Mouse (Mus musculus): ENCODE measurements around the gene Ptprn2. TPM values are rescaled to one million over a fixed set of nuclear protein-coding genes. Genes with fewer than 3 reads are reported as not detected.

Gene Ptprn2
- polyA plus RNA-seq, 1 experiment = 97.8 TPM

DNA sequence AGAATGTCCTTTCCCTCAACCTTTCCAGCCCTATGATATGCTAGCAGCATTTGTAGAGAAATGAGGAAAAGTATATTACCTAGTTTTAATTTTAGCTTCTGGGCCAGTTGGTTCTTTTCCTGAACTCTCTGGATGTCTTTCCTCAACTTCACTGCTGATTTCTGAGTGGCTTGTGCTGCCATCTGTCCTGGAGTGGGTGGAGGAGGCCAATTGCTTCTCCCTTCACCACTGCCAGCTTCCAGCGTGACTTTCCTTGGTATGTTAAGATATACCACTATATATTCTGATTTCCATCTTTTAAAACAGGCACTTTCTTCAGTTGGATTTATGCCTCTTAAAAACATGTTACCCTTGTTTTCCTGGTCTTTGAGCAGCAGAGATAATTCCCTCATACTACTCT lies 17.2 kb upstream of the Ptprn2 start:
- Histone ChIP-seq H3K4me3 (replicated peaks; ENCODE audit: insufficient read depth, low read depth, low read length) (no peak overlapping the region), H3K27me3 (ENCODE audit: control insufficient read depth, insufficient read depth, low read length) (no peaks in the 10 kb centered on the region), H3K4me1 (ENCODE audit: control insufficient read depth, insufficient read depth, low read length) (no peaks in the 10 kb centered on the region), H3K27ac (ENCODE audit: insufficient read depth, low read length) (no peak overlapping the region)
- 62% methylated on average over 1 of the region's 1 CpGs for WGBS
- no peak for DNase-seq
- TF ChIP-seq POLR2A (IDR thresholded peaks at IDR 0.05; ENCODE audit: borderline replicate concordance, insufficient read depth, low read length) = no peak
- TF ChIP-seq CTCF (IDR thresholded peaks at IDR 0.05; ENCODE audit: borderline replicate concordance, insufficient read depth, low read depth, low read length) = no peak

DNA sequence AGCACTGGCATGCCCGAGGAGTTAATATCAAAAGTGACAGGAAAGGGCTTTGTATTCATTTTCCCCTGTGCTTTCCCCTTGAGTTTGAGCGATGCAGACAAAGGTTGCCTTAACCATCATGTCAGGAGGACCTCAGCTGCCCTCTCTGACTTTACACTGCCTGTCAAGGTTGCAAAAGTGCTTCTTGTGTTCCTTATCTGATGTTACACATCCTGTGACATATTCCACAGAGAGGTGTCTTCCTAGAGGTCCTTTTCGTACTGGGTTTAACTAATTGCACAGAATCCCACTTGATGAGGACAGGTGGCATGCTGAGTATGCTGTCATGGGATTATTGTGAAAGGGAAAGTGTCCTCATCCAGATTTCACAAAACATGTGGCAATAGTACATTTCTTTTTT lies 16.4 kb upstream of the Ptprn2 start:
- Histone ChIP-seq H3K4me3 (replicated peaks; ENCODE audit: insufficient read depth, low read depth, low read length) (no peak overlapping the region), H3K27ac (ENCODE audit: insufficient read depth, low read length) (no peak overlapping the region), H3K4me1 (ENCODE audit: control insufficient read depth, insufficient read depth, low read length) (no peaks in the 10 kb centered on the region), H3K27me3 (ENCODE audit: control insufficient read depth, insufficient read depth, low read length) (no peaks in the 10 kb centered on the region)
- no peak for DNase-seq
- 87% methylated on average over 3 of the region's 3 CpGs for WGBS
- TF ChIP-seq POLR2A (IDR thresholded peaks at IDR 0.05; ENCODE audit: borderline replicate concordance, insufficient read depth, low read length) = no peak

DNA sequence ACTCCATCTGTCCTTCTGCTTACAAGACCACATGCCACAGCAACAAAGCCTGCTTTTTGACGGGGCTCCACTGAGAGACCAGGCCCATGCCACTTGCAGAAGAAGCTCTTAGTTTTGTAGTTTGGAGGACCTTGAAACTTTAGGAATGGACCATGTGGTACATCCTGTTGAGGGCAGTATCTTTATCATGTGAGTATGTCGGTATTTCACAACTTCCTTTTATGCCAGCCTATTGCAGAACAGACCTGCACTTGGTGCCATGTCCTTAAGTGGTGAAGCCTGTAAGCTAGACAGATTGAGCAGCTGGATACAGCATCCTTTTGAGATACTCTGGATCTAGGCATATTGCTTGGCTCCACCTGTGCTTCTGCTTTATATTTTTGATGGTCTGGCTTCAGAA lies 12.3 kb upstream of the Ptprn2 start:
- H3K27ac ChIP-seq (ENCODE audit: insufficient read depth, low read length) = no peak overlapping the region
- DNase-seq = no peak
- no peak overlapping the region for H3K4me3 ChIP-seq (replicated peaks; ENCODE audit: insufficient read depth, low read depth, low read length)
- 67% methylated on average over 2 of the region's 2 CpGs for WGBS
- no peaks in the 10 kb centered on the region for H3K4me1 ChIP-seq (ENCODE audit: control insufficient read depth, insufficient read depth, low read length)
- TF ChIP-seq CTCF (IDR thresholded peaks at IDR 0.05; ENCODE audit: borderline replicate concordance, insufficient read depth, low read depth, low read length) (no peak), POLR2A (IDR thresholded peaks at IDR 0.05; ENCODE audit: borderline replicate concordance, insufficient read depth, low read length) (no peak)
- no peaks in the 10 kb centered on the region for H3K27me3 ChIP-seq (ENCODE audit: control insufficient read depth, insufficient read depth, low read length)

DNA sequence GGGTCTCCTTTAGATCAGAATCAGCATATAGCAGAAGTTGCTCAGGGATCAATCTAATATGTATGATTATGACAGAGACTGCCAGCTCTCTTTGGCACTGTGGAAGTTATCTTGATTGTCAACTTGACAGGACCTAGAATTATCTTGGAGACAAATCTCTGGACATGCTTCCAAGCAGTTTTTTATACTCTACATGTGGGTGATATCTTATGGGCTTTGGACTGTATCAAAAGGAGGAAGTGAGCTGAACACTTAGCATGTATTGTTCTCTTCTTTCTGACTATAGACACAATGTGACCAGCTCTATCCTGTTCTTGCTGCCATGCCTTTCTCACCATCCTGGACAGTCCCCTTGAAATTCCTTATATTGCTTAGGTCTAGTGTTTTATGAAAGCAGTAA lies 11.8 kb upstream of the Ptprn2 start:
- no peaks in the 10 kb centered on the region for H3K27me3 ChIP-seq (ENCODE audit: control insufficient read depth, insufficient read depth, low read length)
- no peak overlapping the region for H3K4me3 ChIP-seq (replicated peaks; ENCODE audit: insufficient read depth, low read depth, low read length)
- no peak for TF ChIP-seq CTCF (IDR thresholded peaks at IDR 0.05; ENCODE audit: borderline replicate concordance, insufficient read depth, low read depth, low read length)
- TF ChIP-seq POLR2A (IDR thresholded peaks at IDR 0.05; ENCODE audit: borderline replicate concordance, insufficient read depth, low read length) = no peak
- no peaks in the 10 kb centered on the region for H3K4me1 ChIP-seq (ENCODE audit: control insufficient read depth, insufficient read depth, low read length)
- DNase-seq = no peak
- H3K27ac ChIP-seq (ENCODE audit: insufficient read depth, low read length) = no peak overlapping the region

DNA sequence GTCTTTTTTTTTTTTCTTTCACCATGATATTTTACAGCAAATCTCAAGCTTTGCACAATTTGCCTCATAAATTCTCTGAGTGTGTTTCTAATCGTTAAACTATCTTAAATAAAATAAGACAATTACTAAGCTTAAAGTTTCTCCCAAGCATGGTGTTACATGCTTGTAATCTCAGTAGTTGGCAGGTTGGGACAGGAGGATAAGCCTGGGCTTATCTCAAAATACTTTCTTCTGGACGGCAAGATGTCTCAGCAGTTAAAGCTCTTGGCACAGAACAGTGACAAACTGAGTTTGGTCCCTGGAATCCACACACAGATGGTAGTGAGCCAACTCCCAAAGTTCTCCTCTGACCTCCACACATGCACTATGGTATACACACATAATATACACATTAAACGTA lies 10.8 kb upstream of the Ptprn2 start:
- TF ChIP-seq CTCF (IDR thresholded peaks at IDR 0.05; ENCODE audit: borderline replicate concordance, insufficient read depth, low read depth, low read length) (no peak), POLR2A (IDR thresholded peaks at IDR 0.05; ENCODE audit: borderline replicate concordance, insufficient read depth, low read length) (no peak)
- Histone ChIP-seq H3K27me3 (ENCODE audit: control insufficient read depth, insufficient read depth, low read length) (no peaks in the 10 kb centered on the region), H3K27ac (ENCODE audit: insufficient read depth, low read length) (no peak overlapping the region), H3K4me3 (replicated peaks; ENCODE audit: insufficient read depth, low read depth, low read length) (no peak overlapping the region), H3K4me1 (ENCODE audit: control insufficient read depth, insufficient read depth, low read length) (no peaks in the 10 kb centered on the region)
- WGBS = 65% methylated on average over 3 of the region's 3 CpGs
- DNase-seq = no peak

DNA sequence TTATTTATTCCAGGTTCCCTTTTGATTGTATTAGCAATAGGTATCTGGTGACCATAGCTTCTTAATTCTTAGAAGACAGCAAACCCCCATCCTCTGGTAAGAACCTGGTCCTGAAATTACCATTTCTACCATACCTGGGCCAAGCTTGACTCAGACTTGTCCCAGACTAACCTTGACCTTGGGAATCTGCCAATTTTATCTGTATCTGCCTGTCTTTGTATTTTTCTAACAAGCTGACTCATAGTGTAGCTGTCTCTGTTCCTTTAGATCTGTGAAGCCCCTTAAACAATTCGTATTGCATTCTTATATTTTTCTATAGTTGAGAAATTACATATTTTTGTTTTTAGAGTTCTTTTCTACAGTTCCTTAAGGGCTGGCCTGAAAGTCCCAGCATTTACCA lies 6.7 kb upstream of the Ptprn2 start:
- TF ChIP-seq CTCF (IDR thresholded peaks at IDR 0.05; ENCODE audit: borderline replicate concordance, insufficient read depth, low read depth, low read length) = no peak
- TF ChIP-seq POLR2A (IDR thresholded peaks at IDR 0.05; ENCODE audit: borderline replicate concordance, insufficient read depth, low read length) = no peak
- Histone ChIP-seq H3K27me3 (ENCODE audit: control insufficient read depth, insufficient read depth, low read length) (no peaks in the 10 kb centered on the region), H3K4me3 (replicated peaks; ENCODE audit: insufficient read depth, low read depth, low read length) (no peak overlapping the region), H3K27ac (ENCODE audit: insufficient read depth, low read length) (no peak overlapping the region), H3K4me1 (ENCODE audit: control insufficient read depth, insufficient read depth, low read length) (peaks cover 4% of the 10 kb centered on the region; the same call in 1 of the 2 replicates)
- DNase-seq = no peak
- WGBS = 76% methylated on average over 1 of the region's 1 CpGs

DNA sequence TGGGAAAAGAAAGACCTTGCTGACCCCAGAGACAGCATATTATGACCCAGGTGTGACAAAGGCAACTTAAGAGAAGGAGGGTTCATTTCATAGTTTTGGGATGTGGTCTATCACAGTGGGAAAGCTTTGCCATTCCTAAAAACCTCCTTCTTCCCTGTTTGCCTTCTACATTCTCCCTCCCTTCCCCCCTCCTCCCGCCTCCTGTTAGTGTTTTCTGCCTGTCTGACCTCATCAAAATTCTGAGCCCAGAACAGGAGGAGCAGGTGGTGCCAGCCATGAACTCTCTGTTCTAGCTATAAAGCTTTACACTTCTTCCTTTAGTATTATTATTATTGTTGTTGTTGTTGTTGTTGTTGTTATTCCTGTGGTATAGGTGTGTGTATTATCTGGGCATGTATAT lies 3.6 kb upstream of the Ptprn2 start:
- WGBS = 23% methylated on average over 1 of the region's 1 CpGs
- peaks cover 4% of the 10 kb centered on the region; the same call in 1 of the 2 replicates for H3K4me1 ChIP-seq (ENCODE audit: control insufficient read depth, insufficient read depth, low read length)
- H3K27me3 ChIP-seq (ENCODE audit: control insufficient read depth, insufficient read depth, low read length) = no peaks in the 10 kb centered on the region
- peak in 1 of 2 experiments; percentile 34 for DNase-seq
- H3K27ac ChIP-seq (ENCODE audit: insufficient read depth, low read length) = no peak overlapping the region
- no peak overlapping the region for H3K4me3 ChIP-seq (replicated peaks; ENCODE audit: insufficient read depth, low read depth, low read length)
- TF ChIP-seq CTCF (IDR thresholded peaks at IDR 0.05; ENCODE audit: borderline replicate concordance, insufficient read depth, low read depth, low read length) = no peak
- TF ChIP-seq POLR2A (IDR thresholded peaks at IDR 0.05; ENCODE audit: borderline replicate concordance, insufficient read depth, low read length) = no peak

DNA sequence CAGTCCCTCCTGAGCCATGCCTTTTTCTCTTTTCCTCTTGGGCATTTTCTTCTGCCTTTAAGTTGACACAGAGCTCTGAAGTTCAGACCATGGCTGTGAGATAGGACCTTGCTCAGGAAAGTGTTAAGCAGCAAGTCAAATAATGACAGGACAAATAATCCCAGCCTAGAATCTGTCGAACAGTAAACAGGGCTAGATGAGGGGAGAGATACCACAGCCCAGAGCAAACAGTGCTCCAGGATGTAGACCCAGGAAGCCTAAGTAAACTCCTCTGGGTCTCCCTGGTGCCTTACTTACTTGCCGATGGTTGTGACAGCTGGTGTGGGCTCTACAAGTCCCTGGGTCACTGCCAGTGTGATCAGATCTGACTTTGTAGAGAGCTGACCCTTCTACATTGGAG lies 1.9 kb upstream of the Ptprn2 start:
- Histone ChIP-seq H3K4me3 (replicated peaks; ENCODE audit: insufficient read depth, low read depth, low read length) (no peak overlapping the region), H3K4me1 (ENCODE audit: control insufficient read depth, insufficient read depth, low read length) (peaks cover 4% of the 10 kb centered on the region; the same call in 1 of the 2 replicates), H3K27me3 (ENCODE audit: control insufficient read depth, insufficient read depth, low read length) (no peaks in the 10 kb centered on the region), H3K27ac (ENCODE audit: insufficient read depth, low read length) (no peak overlapping the region)
- TF ChIP-seq CTCF (IDR thresholded peaks at IDR 0.05; ENCODE audit: borderline replicate concordance, insufficient read depth, low read depth, low read length) (no peak), POLR2A (IDR thresholded peaks at IDR 0.05; ENCODE audit: borderline replicate concordance, insufficient read depth, low read length) (no peak)
- DNase-seq = no peak
- 40% methylated on average over 2 of the region's 2 CpGs for WGBS
